Mouse (Mus musculus) cerebellum, adult 9-11 months (tissue): ENCODE results near the gene G0s2.

Experiments used
- DNase-seq: peaks from one replicate; pipeline ENCODE4 v3.0.0; 2022

G0s2 gene

DNA sequence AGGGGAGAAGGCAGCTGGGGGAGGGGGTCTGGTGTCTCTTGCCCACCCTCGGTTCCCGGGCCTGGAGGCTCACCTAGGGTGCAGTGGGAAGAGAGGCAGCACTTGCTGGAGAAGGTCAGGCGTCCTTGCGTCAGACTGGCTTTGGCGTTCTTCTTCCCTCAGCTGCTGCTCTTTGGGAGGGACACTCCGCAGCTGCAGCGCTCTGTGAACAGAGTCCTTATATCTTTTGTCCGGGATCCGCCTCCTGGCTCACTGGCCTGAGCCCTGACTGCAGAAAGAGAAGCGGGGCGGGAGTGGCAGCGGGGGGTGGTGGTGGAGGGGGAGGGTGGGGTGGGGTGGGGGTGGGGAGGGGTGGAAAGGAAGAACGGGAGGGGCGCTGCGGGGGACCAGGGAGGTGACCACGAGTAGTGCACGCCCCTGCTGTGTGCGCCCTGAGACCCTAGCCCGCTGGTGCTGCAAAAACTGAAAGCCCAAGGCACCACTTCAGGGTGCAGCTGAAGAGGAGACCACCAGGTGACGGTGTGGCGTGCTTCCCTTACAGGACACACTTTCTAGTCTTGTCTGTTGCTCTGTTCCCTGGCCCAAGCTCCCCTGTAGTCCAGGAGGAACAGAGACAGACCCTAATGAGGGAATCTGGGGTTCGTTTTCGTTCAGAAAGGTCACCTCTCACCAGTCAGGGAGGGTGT lies at the start of gene G0s2:
TSS of gene G0s2 (minus strand) at position 302 of the 686 bp plus-strand sequence.
- peak; percentile 63 for DNase-seq

DNA sequence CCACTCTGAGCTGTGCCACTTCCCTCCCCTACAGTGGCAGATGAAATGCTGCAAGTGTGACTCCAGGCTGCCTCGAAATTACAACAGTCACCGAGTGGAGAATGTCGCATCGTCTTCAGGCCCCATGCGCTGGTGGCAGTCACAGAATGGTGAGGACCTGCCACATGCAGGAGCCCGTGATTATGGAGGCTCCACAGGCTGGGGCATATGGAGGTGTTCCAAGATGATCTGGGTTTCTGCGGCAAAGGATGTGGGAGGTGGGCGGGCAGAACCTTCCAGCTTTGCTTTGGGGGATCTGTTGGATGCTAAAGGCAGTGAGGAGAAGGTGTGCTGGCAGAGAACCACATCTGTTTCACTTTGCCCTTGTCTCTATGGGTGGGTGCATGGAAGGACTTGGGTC lies 47.4 kb upstream of the G0s2 start:
- no peak for DNase-seq

DNA sequence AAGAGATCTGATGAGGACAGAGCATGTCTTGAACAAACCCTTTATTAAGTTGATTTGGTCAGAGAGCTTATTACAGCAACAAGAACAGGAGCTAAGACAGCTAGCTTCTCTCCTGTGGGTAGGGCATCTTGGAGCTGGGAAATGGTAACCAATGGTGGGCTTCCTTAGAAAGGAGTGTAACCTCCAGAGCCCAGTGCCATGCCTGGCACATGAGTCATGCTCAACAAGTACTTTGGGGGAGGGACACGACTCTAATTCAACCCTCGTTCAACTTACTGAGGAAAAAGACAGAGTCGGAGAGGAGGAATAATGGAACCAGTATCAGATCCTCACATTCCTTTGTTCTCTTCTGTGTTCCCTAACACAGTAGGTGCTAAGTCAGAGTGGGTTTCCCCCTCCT lies 46.7 kb upstream of the G0s2 start:
- no peak for DNase-seq

DNA sequence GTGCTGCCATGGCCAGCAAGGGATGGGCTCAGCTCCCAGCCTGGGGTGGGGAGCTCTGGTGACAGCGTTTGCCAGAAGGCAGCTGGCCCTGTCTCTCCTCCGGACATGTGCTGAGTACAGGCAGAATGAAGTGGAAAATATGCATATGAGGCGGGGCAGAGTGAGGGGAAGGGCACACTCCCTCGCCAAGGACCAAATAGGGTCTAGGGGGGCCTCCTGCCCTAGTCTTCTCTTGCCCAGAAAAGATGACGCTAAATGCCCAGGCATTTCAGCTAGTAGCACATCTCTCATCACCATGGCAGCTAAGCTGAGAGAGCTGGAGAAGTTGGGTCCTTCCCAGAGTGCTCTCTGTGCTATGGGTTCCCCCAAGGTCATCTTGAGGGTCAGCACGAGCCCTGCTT lies 44.1 kb upstream of the G0s2 start:
- DNase-seq, result peak; percentile 88

DNA sequence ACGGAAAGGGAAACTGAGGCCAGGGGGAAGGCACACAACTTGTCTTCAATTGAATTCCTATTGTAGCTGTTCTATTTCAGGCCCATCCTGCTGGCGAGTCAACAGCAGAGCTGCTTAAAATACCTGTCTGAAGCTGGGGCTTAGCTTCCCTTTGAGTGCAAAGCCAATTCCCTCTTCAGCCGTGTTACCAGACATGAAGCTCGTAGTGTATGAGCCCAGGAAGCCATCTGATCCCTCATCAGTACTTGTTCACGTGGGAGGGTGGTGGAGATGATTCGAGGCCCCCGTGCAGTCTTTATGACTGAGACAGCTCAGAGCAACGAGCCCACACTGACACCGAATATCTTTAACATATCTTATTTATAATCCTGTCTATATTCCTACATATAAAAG lies 43.3 kb upstream of the G0s2 start:
- no peak for DNase-seq

DNA sequence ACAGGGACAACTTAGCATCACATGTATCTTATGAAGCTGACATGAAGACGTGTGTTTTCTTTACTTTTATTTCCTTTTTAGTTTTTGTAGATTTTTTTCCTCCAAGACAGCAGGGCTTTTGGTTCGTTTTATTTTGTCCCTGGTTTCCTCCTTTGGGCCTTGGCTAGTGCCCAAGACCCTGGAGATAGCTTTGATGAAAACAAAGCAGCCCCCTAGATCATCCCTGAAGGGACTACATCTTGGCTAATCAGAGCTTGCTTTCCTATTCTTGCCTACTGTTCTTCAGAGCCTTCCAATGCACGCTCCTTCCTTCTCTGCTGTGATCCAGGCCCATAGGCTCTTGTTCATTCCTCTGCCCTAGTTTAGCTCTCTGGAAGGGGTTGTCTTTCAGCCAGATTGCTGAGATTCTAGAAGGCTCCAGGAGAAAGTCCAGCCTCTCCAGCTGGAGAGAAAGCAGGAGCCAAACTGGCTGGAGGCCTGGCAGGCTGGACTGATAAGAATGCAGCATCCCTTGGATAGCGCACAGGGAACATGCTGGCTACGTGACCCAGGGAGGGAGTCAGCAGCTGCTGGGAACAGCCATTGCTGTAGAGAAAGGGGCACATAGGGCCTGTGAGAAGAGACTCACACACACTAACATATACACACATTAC lies 42.8 kb upstream of the G0s2 start:
- DNase-seq, result peak; percentile 95

DNA sequence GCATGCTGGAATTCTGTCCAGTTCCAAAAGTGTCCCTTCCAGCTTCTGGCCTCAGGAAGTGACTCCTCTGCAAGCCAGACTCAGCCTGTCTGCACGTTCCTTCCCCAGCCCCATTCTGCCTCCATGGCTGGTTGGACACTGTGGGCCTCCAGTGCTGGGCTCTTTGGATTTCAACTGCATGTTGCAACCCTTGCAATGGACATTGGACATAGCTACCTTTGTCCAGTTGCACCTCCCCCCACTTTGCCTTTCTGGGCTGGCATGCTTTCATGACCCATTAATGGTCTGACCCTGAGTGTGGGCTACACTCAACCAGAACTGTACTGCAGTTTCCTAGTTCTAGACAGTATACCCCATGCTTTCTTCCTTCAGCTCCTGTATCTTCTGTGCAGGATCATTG lies 38.6 kb upstream of the G0s2 start:
- no peak for DNase-seq

DNA sequence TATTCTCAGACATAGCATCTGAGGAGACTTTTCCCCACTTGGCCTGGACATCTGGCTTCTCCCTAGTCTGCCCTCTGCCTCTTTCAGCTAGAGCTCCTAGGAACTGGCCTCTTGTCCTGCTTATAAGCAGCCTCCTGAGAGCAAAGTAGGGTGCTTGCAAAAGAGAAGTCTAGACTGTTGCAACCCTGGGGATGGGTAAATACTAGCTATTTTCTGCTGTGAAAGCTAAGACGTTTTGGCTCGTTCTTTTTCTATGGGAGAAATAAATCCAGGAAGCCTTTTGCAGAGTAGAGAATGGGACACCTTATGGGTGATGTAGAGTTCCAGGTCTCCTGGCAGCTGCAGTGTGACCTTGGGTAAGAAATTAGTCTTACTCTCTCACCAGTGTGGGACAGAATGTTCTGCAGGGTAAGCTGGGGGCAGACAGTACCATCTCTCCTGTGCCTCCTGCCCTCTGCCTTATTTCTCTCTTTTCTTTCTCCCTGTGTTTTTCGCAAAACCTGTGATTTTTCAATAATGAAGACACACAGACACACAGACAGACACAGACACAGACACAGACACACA lies 37.6 kb upstream of the G0s2 start:
- no peak for DNase-seq

DNA sequence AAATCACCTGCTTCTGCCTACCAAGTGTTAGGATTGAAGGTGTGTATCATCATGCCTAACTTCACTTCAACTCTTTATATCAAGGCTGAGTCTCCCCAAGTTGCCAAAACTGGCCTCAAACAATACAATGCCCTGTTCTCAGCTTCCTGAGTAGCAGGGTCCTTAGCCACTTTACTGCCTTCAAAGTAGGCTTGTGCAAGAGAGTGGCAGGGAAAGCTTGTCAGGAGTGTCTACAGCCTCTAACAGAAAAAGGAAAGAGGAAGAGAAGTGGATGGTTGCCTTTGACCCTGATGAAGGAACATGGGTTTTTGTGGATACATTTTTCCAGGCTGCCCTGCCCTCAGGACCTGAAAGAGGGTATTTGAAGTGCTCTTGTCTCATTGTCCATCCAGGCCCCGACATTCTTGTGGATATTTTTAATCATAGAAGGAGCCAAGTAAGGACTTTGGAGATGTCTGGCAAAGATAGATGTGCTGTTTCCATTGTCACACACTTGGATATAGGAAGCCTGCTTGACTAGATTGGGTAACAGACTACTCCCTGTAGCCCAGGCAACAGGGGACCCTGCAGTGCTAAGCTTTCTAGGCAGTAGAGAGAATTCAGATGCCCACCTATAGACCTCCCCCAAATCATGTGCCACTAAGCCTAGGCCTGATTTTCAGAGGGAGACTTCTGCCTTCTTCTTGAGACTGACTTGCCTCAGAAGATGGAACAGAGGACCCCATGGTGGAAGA lies 36.9 kb upstream of the G0s2 start:
- DNase-seq, result no peak

DNA sequence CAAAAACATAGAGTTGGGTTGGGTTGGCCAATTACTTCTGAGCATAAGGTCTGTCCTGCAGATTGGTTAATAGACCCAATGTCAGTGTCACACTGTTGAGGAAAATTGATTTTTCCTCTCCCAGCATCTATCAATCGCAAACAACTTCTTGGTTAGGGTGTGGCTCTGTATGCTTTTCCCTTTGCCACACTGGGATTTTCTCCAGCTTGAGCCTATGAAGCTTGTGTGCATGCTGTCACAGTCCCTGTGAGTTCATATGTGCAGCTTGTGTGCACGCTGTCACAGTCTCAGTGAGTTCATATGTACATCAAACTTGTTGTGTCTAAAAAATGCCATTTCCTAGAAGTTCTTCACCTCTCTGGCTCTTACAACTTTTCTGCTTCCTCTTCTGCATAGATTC lies 33.8 kb upstream of the G0s2 start:
- no peak for DNase-seq

DNA sequence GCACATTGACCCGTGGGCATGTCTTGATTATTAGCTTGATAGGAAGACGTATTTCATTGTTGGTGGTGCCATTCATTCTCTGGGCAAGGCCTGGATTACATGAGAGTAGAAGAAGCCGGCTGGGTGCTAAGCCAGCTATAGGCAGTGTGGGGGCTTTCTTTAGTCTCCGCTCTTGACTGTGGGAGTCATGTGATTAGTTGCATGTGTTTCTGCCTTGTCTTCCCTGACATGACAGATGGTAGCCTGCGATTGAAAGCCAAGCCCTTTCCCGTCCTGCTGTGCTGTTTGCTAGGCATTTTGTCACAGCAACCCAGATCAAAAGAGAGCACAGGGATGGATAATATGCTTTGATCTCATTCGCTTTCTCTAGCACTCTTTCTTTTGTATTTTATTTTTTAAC lies 32.4 kb upstream of the G0s2 start:
- DNase-seq, result peak; percentile 86

DNA sequence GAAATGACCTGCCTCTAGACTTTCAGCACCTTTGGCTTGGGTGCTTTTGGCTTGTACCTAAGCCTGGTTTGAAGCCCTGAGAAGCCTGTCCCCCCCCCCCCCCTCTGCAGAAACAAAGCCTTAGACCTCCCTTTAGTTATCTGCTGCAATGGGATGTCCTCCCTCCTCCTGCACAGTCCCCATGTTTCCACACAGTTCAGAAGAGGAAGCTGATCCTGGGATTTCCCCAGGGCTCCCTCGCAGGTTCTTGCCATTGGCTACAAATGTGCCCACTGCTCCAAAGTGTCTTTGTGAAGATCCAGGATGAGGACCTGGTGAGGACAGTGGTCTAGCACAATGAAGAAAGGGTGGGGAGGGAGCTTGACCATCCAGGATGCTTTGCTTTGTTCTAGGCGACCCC lies 30.1 kb upstream of the G0s2 start:
- no peak for DNase-seq

DNA sequence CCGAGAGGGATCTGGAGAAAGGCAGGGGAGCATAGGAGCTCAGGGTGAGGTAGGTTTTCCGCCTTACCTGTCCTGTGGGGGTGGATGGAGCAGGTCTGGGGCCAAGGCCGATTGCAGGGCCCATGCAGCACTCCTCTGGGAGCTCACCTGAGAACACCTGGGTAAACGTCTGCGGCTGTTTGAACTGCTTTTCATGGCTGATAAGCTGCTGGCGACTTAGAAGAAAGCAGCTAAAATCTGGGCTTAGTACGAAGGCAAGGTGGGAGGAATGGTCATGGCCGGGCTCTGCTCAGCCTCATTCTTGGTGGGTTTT lies 29.0 kb upstream of the G0s2 start:
- DNase-seq, result no peak

DNA sequence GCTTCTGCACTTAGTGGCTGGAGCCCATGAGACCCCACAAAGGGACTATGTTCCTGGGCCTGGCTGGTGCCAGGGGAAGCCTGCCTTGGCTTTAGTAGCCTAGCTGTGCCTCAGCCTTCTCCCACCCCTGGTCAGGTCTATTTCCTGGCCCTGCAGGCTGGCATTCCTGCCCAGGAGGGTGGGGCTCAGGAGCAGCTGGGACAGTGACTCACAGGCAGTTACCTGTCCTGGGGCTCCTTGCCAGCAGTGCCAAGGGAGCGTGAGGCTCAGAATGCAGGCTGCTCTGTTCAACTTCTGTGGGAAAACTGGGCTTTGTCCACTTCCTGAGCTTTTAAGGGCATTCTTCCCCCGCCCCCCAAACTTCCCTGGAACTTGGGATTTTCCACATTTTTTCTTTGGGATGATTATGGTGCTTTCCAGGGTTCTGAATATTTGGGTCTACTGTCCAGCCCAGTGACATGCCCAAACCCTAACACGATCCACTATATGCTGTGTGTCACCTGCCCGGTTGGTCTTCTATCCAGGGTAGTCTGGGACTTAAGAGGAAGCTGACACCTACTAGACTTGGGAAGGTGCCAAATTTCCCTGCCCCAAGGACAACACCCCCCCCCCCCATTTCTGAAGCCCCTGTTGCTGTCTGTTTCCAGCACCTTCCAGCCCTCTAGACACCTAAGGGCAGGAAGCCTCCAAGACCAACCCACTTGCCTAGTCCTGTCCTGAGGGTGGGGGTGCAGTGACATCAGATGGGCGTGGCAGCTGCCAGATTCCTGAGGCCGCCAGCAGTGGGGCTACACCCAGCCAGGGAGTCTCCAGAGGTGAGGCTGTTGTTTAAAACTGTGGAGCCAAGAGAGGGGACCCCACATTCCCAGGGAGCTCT lies 28.4 kb upstream of the G0s2 start:
- peak; percentile 65 for DNase-seq

DNA sequence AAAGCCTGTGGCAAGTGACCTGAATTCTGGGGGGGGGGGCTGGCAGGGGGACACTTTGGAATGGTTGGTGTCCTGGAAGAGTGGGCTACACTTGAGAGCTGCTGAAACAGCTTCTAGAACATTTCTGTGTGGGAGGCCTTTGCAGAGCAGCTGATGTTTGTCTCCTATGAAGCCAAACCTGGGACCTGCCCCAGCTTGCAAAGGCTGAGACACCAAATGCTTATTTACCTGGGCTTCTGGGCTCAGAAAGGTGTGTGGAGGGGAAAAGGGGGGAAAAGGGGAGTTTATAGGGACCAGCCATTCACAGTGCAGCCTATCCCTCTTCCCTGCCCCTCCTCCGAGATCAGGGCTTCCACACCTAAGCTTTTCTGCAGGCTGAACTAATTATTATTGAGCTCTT lies 27.0 kb upstream of the G0s2 start:
- no peak for DNase-seq

DNA sequence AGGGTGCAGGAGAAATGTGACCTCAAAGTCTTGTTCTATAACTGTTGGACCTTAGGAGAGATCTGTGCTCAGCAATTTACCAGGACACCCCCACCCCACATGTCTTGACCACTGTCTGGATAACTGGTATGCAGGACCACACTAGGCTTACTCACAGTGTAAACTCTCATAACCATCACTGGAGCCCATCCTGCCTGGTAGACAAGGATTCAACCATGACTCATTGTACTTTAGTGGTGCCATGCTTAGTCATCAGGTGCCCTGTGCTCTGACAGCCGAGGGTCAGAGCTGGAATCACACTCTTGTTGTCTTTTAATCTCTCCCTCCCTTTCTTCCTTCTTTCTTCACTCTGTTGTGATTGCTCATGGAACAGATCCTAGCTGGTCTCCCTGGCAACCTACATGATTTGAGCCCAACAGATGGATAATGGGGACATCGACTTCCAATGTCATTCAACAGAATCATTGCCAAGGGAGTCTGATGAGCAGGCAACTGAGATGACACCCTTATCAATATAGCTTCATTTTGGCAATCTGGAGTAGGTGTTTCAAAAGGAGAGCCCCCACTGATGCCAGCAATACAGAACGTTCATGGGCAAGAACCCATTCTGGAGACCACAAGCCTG lies 25.2 kb upstream of the G0s2 start:
- no peak for DNase-seq

DNA sequence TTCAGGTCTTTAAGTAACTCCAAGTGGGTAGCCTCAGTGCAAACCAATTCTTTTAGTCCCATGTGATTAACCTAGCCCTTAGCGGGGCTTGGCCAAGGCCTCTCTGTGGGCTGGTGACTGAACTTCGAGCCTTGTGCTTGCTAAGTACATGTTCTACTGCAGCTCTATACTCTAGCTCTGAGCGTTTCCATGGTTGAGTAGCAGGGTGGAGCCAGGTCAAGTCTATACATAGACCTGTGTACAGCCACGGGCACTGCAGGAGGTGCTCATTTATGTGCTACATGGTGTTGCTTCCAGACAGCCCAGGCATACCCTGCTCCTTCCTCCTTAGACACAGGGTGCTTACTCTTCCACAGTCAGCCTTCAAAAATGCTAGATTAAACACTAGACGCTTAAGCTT lies 22.9 kb upstream of the G0s2 start:
- no peak for DNase-seq

DNA sequence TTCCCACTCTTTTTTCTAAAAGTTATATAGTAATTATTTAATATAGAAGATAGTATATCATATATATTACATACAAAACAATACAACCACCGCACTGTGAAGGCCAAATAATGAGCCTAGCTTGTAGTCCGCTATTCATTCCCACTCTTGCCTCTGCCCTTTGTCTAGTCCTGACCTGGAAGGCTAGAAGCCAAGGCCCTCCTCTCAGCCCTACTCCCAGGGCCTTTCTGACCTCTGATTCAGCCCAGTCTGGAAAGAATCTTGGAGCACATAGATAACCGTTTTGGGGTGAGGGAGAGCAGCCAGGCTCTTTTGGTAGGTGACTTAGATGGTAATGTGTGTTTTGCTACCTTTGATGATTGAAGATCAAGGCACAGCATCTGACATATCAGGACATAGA lies 20.9 kb upstream of the G0s2 start:
- DNase-seq, result no peak

DNA sequence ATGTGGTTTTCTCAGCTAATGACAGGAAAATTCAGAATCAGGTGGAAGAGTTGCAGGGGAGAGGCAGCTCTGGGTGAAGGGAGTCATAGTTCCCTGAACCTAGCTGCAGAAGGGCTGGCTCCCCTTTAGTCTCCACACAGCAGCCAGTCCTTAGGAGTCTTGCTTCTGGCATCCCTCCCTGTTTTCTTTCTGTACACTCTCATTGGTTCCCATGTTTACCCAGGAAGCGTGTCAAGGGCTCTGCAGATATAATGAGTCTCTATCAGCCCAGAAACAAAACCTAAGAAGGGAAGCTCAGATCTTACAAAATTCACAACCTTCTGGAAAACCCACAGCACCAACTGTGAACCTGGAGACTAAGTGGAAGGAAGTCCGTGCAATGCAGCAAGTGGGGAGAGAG lies 20.0 kb upstream of the G0s2 start:
- DNase-seq, result no peak

DNA sequence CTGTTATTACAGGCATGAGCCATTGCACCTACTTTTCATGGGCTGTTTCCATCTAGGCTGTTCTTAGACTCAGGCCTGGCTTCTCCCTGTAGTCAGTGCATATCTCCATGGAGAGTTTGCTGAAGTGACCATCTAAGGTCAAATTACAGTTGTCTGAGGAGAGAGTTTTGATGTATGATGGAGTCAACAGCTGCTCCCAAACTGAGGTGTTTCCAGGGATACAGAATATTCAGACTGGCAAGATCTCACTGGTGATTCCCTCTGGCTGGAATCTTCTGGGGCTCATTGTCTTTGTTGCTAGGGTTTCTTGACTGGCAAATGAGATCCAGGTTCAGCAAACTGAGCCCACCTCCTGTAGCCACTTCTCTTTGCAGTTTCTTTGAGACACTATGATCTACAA lies 17.7 kb upstream of the G0s2 start:
- DNase-seq, result no peak

DNA sequence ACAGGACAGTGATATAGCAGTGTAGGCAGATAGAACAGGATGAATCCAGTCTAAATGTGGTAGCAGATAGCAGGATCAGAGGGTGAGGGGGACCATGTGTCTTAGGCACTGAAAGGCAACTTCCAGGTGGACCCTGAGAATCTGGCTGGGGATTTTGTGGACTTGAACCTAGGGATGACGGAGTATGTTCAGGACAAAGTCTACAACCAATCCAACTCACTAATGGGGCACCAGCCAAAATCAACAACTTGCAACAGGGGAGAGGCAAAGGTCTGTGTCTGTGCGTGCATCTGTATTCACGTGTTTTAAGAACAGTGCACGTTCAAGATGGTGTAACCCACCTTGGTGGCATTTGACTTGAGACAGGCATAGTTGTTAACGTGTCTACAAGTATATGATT lies 16.9 kb upstream of the G0s2 start:
- DNase-seq, result no peak

DNA sequence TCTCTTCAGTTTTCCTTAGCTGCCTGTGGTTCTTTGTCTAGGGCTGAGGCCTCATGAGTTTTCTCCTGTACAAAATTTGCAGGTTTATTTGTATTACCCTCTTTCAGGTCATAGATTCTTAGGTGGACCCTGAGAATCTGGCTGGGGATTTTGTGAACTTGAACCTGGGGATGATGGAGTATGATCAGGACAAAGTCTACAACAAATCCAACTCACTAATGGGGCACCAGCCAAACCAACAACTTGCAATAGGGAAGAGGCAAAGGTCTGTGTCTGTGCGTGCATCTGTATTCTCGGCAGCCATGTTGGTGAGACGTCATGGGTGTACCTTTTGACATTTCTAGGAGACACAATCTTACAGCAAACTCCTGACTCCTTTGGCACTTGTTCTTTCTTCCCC lies 16.1 kb upstream of the G0s2 start:
- DNase-seq, result no peak

DNA sequence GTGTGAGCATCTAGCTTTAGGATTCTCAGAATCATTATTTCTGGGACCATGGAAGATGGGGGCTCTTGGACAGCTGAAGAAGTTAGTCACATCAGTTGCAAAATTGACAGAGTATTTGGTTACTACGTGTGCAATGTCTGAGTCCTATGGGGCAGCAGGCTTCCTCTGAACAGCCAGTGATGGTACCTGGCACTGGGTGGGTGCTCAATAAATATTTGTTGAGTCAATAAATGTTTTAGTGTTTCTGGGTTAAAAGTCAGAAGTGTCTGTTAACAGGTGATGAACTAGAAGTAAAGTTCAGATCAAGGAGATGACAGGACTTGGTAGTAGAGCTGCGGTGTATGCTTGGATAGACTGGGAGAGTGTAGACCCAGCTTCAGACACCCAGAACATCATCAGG lies 14.6 kb upstream of the G0s2 start:
- no peak for DNase-seq
